Mouse (Mus musculus) heart, postnatal 0 days (tissue): ENCODE measurements at regions not wholly inside any gene's neighbourhood (a gene's known extent, or its start where the extent isn't known, plus 50 kb on each side); places are given as distances from the start of the nearest gene placed in this dataset.

ENCODE experiments used
- CTCF ChIP-seq: IDR thresholded peaks from 2 replicates; pipeline ENCODE4 v1.5.1; 2016; ENCODE audit warnings: antibody characterized with exemption, control low read depth, low read depth
- EP300 ChIP-seq: IDR thresholded peaks from 2 replicates; pipeline ENCODE4 v1.6.1; 2016; ENCODE audit warnings: antibody characterized with exemption, low read depth

DNA sequence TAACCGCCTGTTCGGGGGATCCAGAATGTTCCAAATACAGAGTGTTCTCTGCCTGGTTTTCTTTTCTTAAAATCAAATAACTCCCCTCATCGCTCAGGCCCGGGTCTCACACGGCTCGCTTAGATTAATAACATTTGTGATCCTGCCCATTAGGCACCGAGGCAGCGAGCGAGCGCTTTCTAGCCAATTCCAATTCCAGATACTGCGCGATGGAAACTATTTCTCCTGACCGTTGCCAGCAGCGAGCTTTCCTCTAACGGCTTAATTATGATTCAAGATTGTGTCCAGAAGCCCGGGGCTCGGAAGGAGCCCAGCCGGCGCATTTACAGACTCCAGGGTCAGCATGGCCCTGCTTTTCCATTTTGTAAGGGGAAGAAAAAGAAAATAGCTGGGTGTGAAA, 136.6 kb upstream of the Gsc start:
- TF ChIP-seq CTCF, result no peak
- no peak for TF ChIP-seq EP300
